Mouse (Mus musculus) heart, embryonic 14.5 days (tissue): Measurements from ENCODE around the gene Ctrb1. TPM values are rescaled to one million over a fixed set of nuclear protein-coding genes. Genes with fewer than 3 reads are reported as not detected.
A peak's percentile ranks its signal among the peaks of the same experiment; 100 is the strongest.

Source experiments
- ATAC-seq: fragments of 200-750 bp; cut with Nextera tagmentation; 2 replicates; pipeline ENCODE4 v1.8.0; 2017; ENCODE audit warnings: low read depth, moderate TSS enrichment; ENCODE audit not compliant: insufficient number of reproducible peaks, insufficient read depth, low FRiP score
- H3K27ac ChIP-seq, 2 experiments: fragments of 200-500 bp in 1 of 2; fragments of 300-500 bp in 1 of 2; sonication (generic) in 1 of 2; replicated peaks in 1 of 2; 2 replicates each; pipeline ENCODE4 v1.5.1; 2012 to 2014; ENCODE audit warnings: low read depth in 2 of 2, low read length in 2 of 2, control low read depth in 1 of 2, mild to moderate bottlenecking in 1 of 2, mixed read lengths in 1 of 2; ENCODE audit not compliant: control insufficient read depth in 1 of 2, insufficient read depth in 1 of 2
- H3K27me3 ChIP-seq: fragments of 300-500 bp; sonication (generic); 2 replicates; pipeline ENCODE4 v1.6.1; 2014; ENCODE audit warnings: mild to moderate bottlenecking, low read length, control low read depth; ENCODE audit not compliant: control insufficient read depth, insufficient read depth
- H3K36me3 ChIP-seq: fragments of 300-500 bp; sonication (generic); 2 replicates; pipeline ENCODE4 v1.6.1; 2014; ENCODE audit warnings: mild to moderate bottlenecking, control low read depth, low read length, mixed read lengths; ENCODE audit not compliant: control insufficient read depth, insufficient read depth
- H3K4me1 ChIP-seq, 2 experiments: fragments of 200-500 bp in 1 of 2; fragments of 300-500 bp in 1 of 2; sonication (generic) in 1 of 2; 2 replicates each; pipeline ENCODE4 v1.6.1; 2012 to 2014; ENCODE audit warnings: low read length in 2 of 2, control low read depth in 1 of 2, mixed read lengths in 1 of 2; ENCODE audit not compliant: control insufficient read depth in 2 of 2, insufficient read depth in 2 of 2
- H3K4me2 ChIP-seq: fragments of 300-500 bp; sonication (generic); 2 replicates; pipeline ENCODE4 v1.6.1; 2014; ENCODE audit warnings: mild to moderate bottlenecking, low read length
- H3K4me3 ChIP-seq, 2 experiments: fragments of 200-500 bp in 1 of 2; fragments of 300-500 bp in 1 of 2; sonication (generic) in 1 of 2; 2 replicates each; pipeline ENCODE4 v1.5.1; 2012 to 2014; ENCODE audit warnings: low read length in 2 of 2, mild to moderate bottlenecking in 2 of 2, control low read depth in 1 of 2, low read depth in 1 of 2, moderate library complexity in 1 of 2; ENCODE audit not compliant: control insufficient read depth in 1 of 2, insufficient read depth in 1 of 2
- H3K9ac ChIP-seq: fragments of 300-500 bp; sonication (generic); 2 replicates; pipeline ENCODE4 v1.6.1; 2014; ENCODE audit warnings: mild to moderate bottlenecking, low read length
- H3K9me3 ChIP-seq: fragments of 300-500 bp; sonication (generic); 2 replicates; pipeline ENCODE4 v1.6.1; 2016; ENCODE audit warnings: low read length, control low read depth; ENCODE audit not compliant: control insufficient read depth
- WGBS: fragments of 180-500 bp; shearing (Covaris S2); extraction: QIAGEN DNeasy Blood & Tissue Kit; methylation state at CpG from one replicate; pipeline ENCODE4 v1.1.7; 2014; 5-methylcytosine and 5-hydroxymethylcytosine counted together
- polyA plus RNA-seq: library from polyadenylated mRNA; unstranded; fragments of >200 nt; fragmentation: Nextera tagmentation; extraction: Ambion mirVana; gene quantifications from 2 replicates; pipeline ENCODE4 v1.2.1, GENCODE M21; 2014

The Ctrb1 gene
- polyA plus RNA-seq, 1 experiment from 2014 or later = not detected

DNA sequence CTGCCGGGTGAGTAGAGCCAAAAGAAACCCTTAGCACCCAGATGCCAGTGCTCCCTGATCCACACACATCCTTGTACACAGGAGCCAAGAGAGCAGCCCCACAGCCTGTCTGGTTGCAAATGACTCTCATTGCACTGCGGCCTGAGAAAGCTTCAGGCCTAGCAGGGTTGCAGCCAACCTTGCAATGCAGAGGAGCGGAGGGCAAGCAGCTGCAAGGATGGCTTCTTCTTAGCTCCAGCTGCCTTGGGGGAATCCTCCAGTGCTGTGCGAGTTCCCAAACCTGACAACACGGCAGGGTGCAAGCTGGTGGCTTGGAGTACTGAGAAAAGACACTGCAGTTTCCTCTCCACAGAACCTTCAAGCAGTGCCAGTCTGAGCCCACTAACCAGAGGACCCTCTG is 37.7 kb upstream of the Ctrb1 start:
- Histone ChIP-seq H3K9me3 (no peaks in the 10 kb centered on the region), H3K9ac (peak overlapping the region; percentile 13; the same call in 1 of the 2 replicates), H3K36me3 (peaks cover 3% of the 10 kb centered on the region; the same call in 1 of the 2 replicates), H3K4me2 (peak overlapping the region; percentile 71; the same call in 1 of the 2 replicates), H3K4me3 (no peak overlapping the region), H3K27ac (peak overlapping the region in 1 of 2 experiments; percentile 93; a peak in 2 of 4 replicates), H3K27me3 (no peaks in the 10 kb centered on the region), H3K4me1 (peaks cover 65 to 87% of the 10 kb centered on the region in 2 experiments)
- ATAC-seq = no peak
- 62% methylated on average over 5 of the region's 5 CpGs for WGBS

- H3K4me2 ChIP-seq = no peak overlapping the region
- ATAC-seq = no peak
- peak overlapping the region; percentile 93 to 97; a peak in 3 of 4 replicates for H3K27ac ChIP-seq
- H3K9ac ChIP-seq = 0 out of 2 replicates have a peak overlapping the region, but pooled peaks have one; percentile 58
- H3K27me3 ChIP-seq = no peaks in the 10 kb centered on the region
- peaks cover 56 to 78% of the 10 kb centered on the region in 2 experiments for H3K4me1 ChIP-seq
- WGBS = 62% methylated on average over 4 of the region's 4 CpGs
- H3K9me3 ChIP-seq = no peaks in the 10 kb centered on the region
- no peak overlapping the region for H3K4me3 ChIP-seq
- peaks cover 3% of the 10 kb centered on the region; the same call in 1 of the 2 replicates for H3K36me3 ChIP-seq
Measured at GRCm38 (mm10) chr8:111727553-111727952, 36.7 kb upstream of the Ctrb1 start.

- Histone ChIP-seq H3K4me3 (no peak overlapping the region), H3K4me1 (peaks cover 52 to 73% of the 10 kb centered on the region in 2 experiments), H3K9ac (peak overlapping the region; percentile 58), H3K36me3 (peaks cover 4% of the 10 kb centered on the region; the same call in 1 of the 2 replicates), H3K27ac (peak overlapping the region; percentile 93 to 97), H3K9me3 (no peaks in the 10 kb centered on the region), H3K4me2 (peak overlapping the region; percentile 46), H3K27me3 (no peaks in the 10 kb centered on the region)
- WGBS = 16% methylated on average over 7 of the region's 7 CpGs
- peak; percentile 75 for ATAC-seq
Measured at GRCm38 (mm10) chr8:111726102-111726900, 35.5 kb upstream of the Ctrb1 start.

DNA sequence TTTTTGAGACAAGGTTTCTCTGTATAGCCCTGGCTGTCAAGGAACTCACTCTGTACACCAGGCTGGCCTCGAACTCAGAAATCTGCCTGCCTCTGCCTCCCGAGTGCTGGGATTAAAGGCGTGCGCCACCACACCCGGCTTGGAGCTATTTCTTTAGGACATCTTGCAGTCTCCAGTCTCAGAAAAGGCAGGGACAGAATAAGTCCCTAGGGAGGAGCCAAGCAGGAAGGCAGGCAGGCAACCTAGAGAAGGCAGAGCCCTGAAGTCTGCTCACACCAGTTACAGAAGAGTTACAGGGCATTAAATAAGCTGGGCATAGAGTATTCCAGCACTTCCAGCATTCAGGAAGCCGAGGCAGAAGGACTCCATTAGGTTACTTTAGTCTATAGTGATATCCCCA is 34.5 kb upstream of the Ctrb1 start:
- no peak overlapping the region for H3K9ac ChIP-seq
- H3K9me3 ChIP-seq = no peaks in the 10 kb centered on the region
- peaks cover 48 to 72% of the 10 kb centered on the region in 2 experiments for H3K4me1 ChIP-seq
- no peak overlapping the region for H3K4me2 ChIP-seq
- H3K27me3 ChIP-seq = no peaks in the 10 kb centered on the region
- 80% methylated on average over 6 of the region's 6 CpGs for WGBS
- no peak overlapping the region for H3K4me3 ChIP-seq
- ATAC-seq = no peak
- peaks cover 14% of the 10 kb centered on the region for H3K36me3 ChIP-seq
- H3K27ac ChIP-seq = peak overlapping the region; percentile 19 to 24; a peak in 3 of 4 replicates

- H3K4me1 ChIP-seq = peaks cover 46 to 67% of the 10 kb centered on the region in 2 experiments
- H3K9me3 ChIP-seq = no peaks in the 10 kb centered on the region
- H3K36me3 ChIP-seq = peaks cover 37% of the 10 kb centered on the region
- no peaks in the 10 kb centered on the region for H3K27me3 ChIP-seq
- WGBS = 42% methylated on average over 4 of the region's 4 CpGs
- H3K9ac ChIP-seq = no peak overlapping the region; the same call in 1 of the 2 replicates
- H3K4me3 ChIP-seq = no peak overlapping the region
- H3K4me2 ChIP-seq = no peak overlapping the region
- H3K27ac ChIP-seq = peak overlapping the region; percentile 12 to 50; a peak in 2 of 4 replicates
- ATAC-seq = no peak
Measured at GRCm38 (mm10) chr8:111720115-111720544, 29.3 kb upstream of the Ctrb1 start.

- peaks cover 40 to 55% of the 10 kb centered on the region in 2 experiments for H3K4me1 ChIP-seq
Measured at GRCm38 (mm10) chr8:111718937-111719336, 28.1 kb upstream of the Ctrb1 start.

DNA sequence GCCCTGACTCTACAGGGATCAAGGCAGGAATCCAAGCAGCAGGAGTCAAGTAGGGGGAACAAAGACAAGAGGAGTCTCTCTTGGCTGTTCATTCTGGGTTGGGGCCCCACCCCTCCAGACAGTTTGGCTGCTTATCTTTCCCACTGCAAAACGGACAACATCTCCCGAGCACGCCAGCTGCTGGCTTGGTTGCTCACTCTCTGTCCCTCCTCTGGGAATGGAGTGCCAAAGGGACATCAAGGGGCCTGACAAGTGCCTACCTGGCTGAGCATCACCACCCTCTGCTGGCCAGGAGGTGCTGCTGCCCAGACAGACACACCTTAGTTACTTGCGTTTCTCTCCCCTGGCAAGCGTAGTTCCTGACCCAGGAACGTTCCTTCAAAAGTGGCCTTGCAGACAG is 27.1 kb upstream of the Ctrb1 start:
- Histone ChIP-seq H3K36me3 (peaks cover 60% of the 10 kb centered on the region), H3K4me2 (peak overlapping the region; percentile 57), H3K4me3 (no peak overlapping the region), H3K27me3 (no peaks in the 10 kb centered on the region), H3K9ac (peak overlapping the region; percentile 75), H3K9me3 (no peaks in the 10 kb centered on the region), H3K27ac (peak overlapping the region; percentile 99), H3K4me1 (peaks cover 40 to 54% of the 10 kb centered on the region in 2 experiments)
- WGBS = 10% methylated on average over 6 of the region's 6 CpGs
- ATAC-seq = 0 out of 2 replicates have a peak, but pooled peaks have one; percentile 6

More at GRCm38 (mm10) chr8:111718937-111719336, 28.1 kb upstream of the Ctrb1 start:
- ATAC-seq = no peak
- peak overlapping the region in 1 of 2 experiments; percentile 59; a peak in 1 of 4 replicates for H3K27ac ChIP-seq
- no peaks in the 10 kb centered on the region for H3K9me3 ChIP-seq
- H3K27me3 ChIP-seq = no peaks in the 10 kb centered on the region
- H3K9ac ChIP-seq = no peak overlapping the region
- WGBS = 55% methylated on average over 5 of the region's 5 CpGs
- H3K4me2 ChIP-seq = no peak overlapping the region
- peaks cover 49% of the 10 kb centered on the region for H3K36me3 ChIP-seq
- H3K4me3 ChIP-seq = no peak overlapping the region
